Mouse (Mus musculus) stomach, postnatal 0 days (tissue): ENCODE data around the gene Gse1.

Experiments
- CTCF ChIP-seq: IDR thresholded peaks from 2 replicates; pipeline ENCODE4 v1.5.1; 2016; ENCODE audit warnings: antibody characterized with exemption, low read depth, mild to moderate bottlenecking, moderate library complexity
- EP300 ChIP-seq: optimal IDR thresholded peaks from 2 replicates; pipeline ENCODE3; 2016; ENCODE audit warnings: antibody characterized with exemption

GRCm38 (mm10) chr8:120376215-120376614 is 148.0 kb downstream of the Gse1 start:
- TF ChIP-seq CTCF = no peak
- TF ChIP-seq EP300 = no peak
